Mouse (Mus musculus) ovary, postnatal 14 days (tissue): ENCODE measurements around the gene Aipl1.
"Not testable (repeated sequence)": the region's sequence is repeated elsewhere in the genome, so short reads cannot be mapped to it uniquely, and the experiment has no call there.

ENCODE experiments used
- DNase-seq: peaks from one replicate; pipeline ENCODE4 v3.0.0; 2022; ENCODE audit warnings: low spot score

The Aipl1 gene

GRCm38 (mm10) chr11:72016518-72017252 lies 20.6 kb downstream of the Aipl1 start:
- DNase-seq = no peak

DNA sequence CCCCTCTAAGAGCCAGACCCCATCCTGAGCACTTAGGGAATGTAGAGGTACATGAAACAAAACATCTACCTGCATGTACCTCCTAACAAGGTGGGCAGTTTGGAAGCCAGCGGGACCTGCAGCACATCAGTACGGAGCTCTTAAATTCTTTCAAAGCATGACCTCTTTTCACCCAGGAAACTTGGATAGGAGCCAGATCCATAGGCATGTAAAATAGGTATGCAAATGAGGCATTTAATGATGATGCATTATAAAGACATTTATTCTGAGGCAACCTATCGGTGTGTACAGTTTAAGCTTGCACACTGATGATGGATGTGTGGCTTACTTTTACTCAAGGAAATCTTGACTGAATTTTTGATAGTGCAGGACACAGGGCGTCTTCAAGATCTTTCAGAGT lies 22.6 kb downstream of the Aipl1 start:
- DNase-seq = no peak

- no peak for DNase-seq
Measured at GRCm38 (mm10) chr11:72011955-72012354, 25.4 kb downstream of the Aipl1 start.

GRCm38 (mm10) chr11:72010940-72011722 lies 26.2 kb downstream of the Aipl1 start:
- no peak for DNase-seq

GRCm38 (mm10) chr11:72010367-72010766 lies 26.9 kb downstream of the Aipl1 start:
- no peak for DNase-seq

- no peak for DNase-seq
Measured at GRCm38 (mm10) chr11:72005547-72005946, 31.8 kb downstream of the Aipl1 start.

- no peak for DNase-seq
Measured at GRCm38 (mm10) chr11:72003171-72003570, 34.1 kb downstream of the Aipl1 start.

- DNase-seq = no peak
Measured at GRCm38 (mm10) chr11:72002138-72002853, 35.0 kb downstream of the Aipl1 start.

- no peak for DNase-seq
Measured at GRCm38 (mm10) chr11:72000194-72000593, 37.1 kb downstream of the Aipl1 start.

- no peak for DNase-seq
Measured at GRCm38 (mm10) chr11:71996805-71997204, 40.5 kb downstream of the Aipl1 start.

GRCm38 (mm10) chr11:71995968-71996511 lies 41.3 kb downstream of the Aipl1 start:
- peak; percentile 18 for DNase-seq

- no peak for DNase-seq
Measured at GRCm38 (mm10) chr11:71992438-71992837, 44.9 kb downstream of the Aipl1 start.

- DNase-seq = peak; percentile 24
Measured at GRCm38 (mm10) chr11:71991541-71991940, 45.8 kb downstream of the Aipl1 start.

DNA sequence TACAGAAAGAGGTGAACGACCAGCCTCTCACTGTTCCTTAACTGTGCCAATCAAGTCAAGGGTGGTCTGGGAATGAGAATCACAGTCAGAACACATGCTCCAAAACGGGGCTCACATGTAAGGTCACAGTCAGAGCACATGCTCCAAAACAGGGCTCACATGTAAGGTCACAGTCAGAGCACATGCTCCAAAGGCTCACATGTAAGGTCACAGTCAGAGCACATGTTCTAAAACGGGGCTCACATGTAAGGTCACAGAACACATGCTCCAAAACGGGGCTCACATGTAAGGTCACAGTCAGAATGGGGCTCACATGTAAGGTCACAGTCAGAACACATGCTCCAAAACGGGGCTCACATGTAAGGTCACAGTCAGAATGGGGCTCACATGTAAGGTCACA lies 47.9 kb downstream of the Aipl1 start:
- DNase-seq = not testable (repeated sequence)

DNA sequence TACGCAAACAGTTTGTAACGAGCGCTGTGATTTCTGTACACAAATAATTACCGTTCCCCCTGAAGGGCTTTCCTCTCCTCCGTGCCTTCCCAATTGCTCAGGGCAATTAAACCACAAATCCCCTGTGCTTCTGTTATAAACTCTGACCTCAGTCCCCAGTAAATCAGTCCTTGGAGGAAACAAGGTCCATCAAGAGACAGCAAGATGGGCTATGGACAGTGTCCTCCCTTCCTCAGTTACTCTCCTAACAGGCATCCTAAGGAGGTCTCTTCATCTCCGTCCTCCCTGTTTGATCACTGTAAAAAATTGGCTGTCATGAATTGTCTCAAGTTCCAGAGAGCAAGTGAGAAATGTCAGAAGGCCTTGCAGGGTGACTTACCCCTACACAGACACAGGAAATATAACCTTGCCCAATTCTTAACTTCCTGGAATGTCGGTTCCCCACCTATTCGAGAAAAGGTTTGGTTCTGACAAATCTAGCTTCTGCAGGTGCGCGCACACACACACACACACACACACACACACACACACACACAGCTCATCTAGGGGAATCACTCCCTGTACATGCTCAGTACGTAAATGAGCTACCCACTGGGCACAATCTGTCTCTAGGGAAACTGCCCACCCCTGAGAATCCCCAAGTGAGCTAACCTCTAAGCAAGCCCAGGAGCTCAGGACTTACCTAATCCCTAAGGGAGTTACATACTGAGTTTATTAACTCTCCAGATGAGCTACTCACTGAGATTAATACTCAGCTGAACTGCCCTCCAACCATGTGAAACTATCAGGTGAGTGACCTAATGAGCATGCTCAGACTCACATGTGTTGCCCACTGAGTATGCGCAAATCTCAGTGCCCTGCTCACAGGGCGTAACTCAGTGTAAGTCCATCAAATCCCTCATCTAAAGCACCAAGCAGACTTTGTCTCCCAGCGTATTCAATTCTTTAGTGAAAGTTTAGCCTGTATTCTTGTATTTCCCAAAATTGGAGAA lies 49.9 kb downstream of the Aipl1 start:
- DNase-seq = no peak

DNA sequence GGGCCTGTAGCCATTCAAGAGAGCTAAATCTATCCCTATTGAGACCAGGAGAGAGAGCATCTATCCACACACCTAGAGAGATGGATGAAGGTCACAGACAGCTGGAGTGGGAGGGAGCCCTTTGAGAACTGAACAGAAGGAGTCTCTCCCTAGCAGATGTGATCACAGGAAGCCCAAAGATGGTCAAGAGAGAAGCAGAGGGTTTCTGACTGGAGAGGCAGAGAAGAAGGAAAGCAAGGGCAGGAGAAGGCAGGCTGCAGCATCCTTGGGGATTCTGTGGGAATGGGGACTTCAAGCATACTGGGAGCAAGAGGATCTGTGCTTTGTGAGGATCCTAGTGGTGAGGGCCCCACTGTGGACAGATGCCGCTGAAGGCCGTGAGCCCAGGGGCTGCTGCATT lies 51.5 kb downstream of the Aipl1 start:
- DNase-seq = no peak

DNA sequence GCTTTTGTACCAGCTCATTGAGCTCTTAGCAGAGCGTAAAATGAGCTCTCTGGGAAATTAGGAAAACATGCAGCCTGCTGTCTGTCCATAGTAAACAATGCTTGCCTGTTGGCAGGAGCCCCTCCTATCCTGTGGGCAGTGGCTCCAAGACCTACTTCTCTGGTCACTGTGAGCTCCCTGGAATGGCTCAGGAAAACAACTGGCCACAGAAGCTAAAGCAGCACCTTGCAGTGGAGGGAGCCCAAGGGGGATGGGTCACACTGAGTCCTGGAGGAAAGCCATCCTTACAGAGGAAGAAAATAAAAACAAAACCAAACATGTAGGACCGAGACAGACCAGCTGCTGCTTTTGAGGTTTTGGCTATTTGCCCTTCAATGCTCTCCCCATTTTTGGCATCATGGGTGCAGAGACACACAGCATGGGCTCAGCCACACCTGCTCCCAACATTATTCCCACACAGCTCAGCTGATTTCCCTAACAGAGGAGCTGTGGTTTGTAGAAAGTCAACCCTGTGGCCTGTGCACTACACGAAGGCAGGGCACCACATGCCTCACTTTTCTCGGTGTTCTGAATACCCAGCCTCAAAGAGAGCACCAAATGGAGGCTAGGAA lies 52.1 kb downstream of the Aipl1 start:
- no peak for DNase-seq

GRCm38 (mm10) chr11:71984093-71984492 lies 53.2 kb downstream of the Aipl1 start:
- DNase-seq = no peak
